Mouse (Mus musculus) kidney, postnatal 0 days (tissue): ENCODE results near the gene Wdr4. TPM values are rescaled to one million over a fixed set of nuclear protein-coding genes. Genes with fewer than 3 reads are reported as not detected.
A peak's percentile ranks its signal among the peaks of the same experiment; 100 is the strongest.

Source experiments
- ATAC-seq: fragments of 200-750 bp; cut with Nextera tagmentation; replicated peaks from 2 replicates; pipeline ENCODE4 v1.8.0; 2017; ENCODE audit warnings: low read depth, moderate number of reproducible peaks, moderate TSS enrichment, moderate library complexity; ENCODE audit not compliant: low FRiP score
- DNase-seq: peaks from one replicate; pipeline ENCODE4 v3.0.0-alpha.2; 2016; ENCODE audit warnings: low spot score
- H3K27ac ChIP-seq: fragments of 300-500 bp; sonication (generic); 2 replicates; pipeline ENCODE4 v1.5.1; 2014; ENCODE audit warnings: mild to moderate bottlenecking
- H3K27me3 ChIP-seq: fragments of 300-500 bp; sonication (generic); 2 replicates; pipeline ENCODE4 v1.6.1; 2014; ENCODE audit warnings: low read length, mixed read lengths; ENCODE audit not compliant: insufficient read depth
- H3K36me3 ChIP-seq: fragments of 300-500 bp; sonication (generic); 2 replicates; pipeline ENCODE4 v1.6.1; 2014; ENCODE audit warnings: low read length, mixed read lengths; ENCODE audit not compliant: insufficient read depth
- H3K4me1 ChIP-seq: fragments of 300-500 bp; sonication (generic); replicated peaks from 2 replicates; pipeline ENCODE4 v1.6.1; 2014; ENCODE audit warnings: antibody characterized with exemption, low read length, mixed read lengths; ENCODE audit not compliant: insufficient read depth
- H3K4me2 ChIP-seq: fragments of 300-500 bp; sonication (generic); 2 replicates; pipeline ENCODE4 v1.6.1; 2014; ENCODE audit warnings: mild to moderate bottlenecking, low read length, moderate library complexity, mixed read lengths
- H3K4me3 ChIP-seq: fragments of 300-500 bp; sonication (generic); replicated peaks from 2 replicates; pipeline ENCODE4 v1.5.1; 2014; ENCODE audit warnings: low read depth, low read length
- H3K9ac ChIP-seq: fragments of 300-500 bp; sonication (generic); 2 replicates; pipeline ENCODE4 v1.6.1; 2014; ENCODE audit warnings: low read depth, low read length
- H3K9me3 ChIP-seq: fragments of 300-500 bp; sonication (generic); replicated peaks from 2 replicates; pipeline ENCODE4 v1.6.1; 2016; ENCODE audit warnings: low read length, inconsistent platforms, mixed read lengths
- CTCF ChIP-seq: IDR thresholded peaks from 2 replicates; pipeline ENCODE4 v1.5.1; 2016; ENCODE audit warnings: antibody characterized with exemption, low read depth, mild to moderate bottlenecking, moderate library complexity
- WGBS: fragments of 180-500 bp; shearing (Covaris S2); extraction: QIAGEN DNeasy Blood & Tissue Kit; methylation state at CpG from one replicate; pipeline ENCODE4 v1.1.7; 2014; 5-methylcytosine and 5-hydroxymethylcytosine counted together
- polyA plus RNA-seq: library from polyadenylated mRNA; unstranded; fragments of >200 nt; fragmentation: Nextera tagmentation; extraction: Ambion mirVana; gene quantifications from 2 replicates; pipeline ENCODE4 v1.2.1, GENCODE M21; 2015

Gene Wdr4
- polyA plus RNA-seq, 1 experiment from 2014 or later: 25.9 TPM

GRCm38 (mm10) chr17:31456723-31457567, 62.8 kb downstream of the Wdr4 start:
- WGBS: 53% methylated on average over 18 of the region's 18 CpGs
- no peak overlapping the region for H3K4me3 ChIP-seq
- TF ChIP-seq CTCF: no peak
- H3K9ac ChIP-seq: no peak overlapping the region
- H3K4me1 ChIP-seq: no peaks in the 10 kb centered on the region
- H3K4me2 ChIP-seq: no peak overlapping the region
- peak; percentile 50; the same call in 1 of the 2 replicates for ATAC-seq
- H3K27ac ChIP-seq: no peak overlapping the region
- 0 out of 2 replicates have a peak, but pooled peaks cover 5% of the 10 kb centered on the region for H3K36me3 ChIP-seq
- DNase-seq: peak; percentile 61
- H3K27me3 ChIP-seq: no peaks in the 10 kb centered on the region
- no peaks in the 10 kb centered on the region for H3K9me3 ChIP-seq

- no peak for ATAC-seq
- no peaks in the 10 kb centered on the region for H3K9me3 ChIP-seq
- H3K4me1 ChIP-seq: no peaks in the 10 kb centered on the region
- no peak for TF ChIP-seq CTCF
- H3K36me3 ChIP-seq: 0 out of 2 replicates have a peak, but pooled peaks cover 5% of the 10 kb centered on the region
- WGBS: 91% methylated on average over 9 of the region's 9 CpGs
- H3K4me3 ChIP-seq: no peak overlapping the region
- DNase-seq: no peak
- no peak overlapping the region for H3K9ac ChIP-seq
- H3K4me2 ChIP-seq: no peak overlapping the region
- no peak overlapping the region for H3K27ac ChIP-seq
- H3K27me3 ChIP-seq: no peaks in the 10 kb centered on the region
Measured at GRCm38 (mm10) chr17:31454056-31454455, 65.7 kb downstream of the Wdr4 start.

- H3K4me1 ChIP-seq: no peaks in the 10 kb centered on the region
- no peak for TF ChIP-seq CTCF
- H3K36me3 ChIP-seq: 0 out of 2 replicates have a peak, but pooled peaks cover 5% of the 10 kb centered on the region
- no peak overlapping the region for H3K4me3 ChIP-seq
- no peaks in the 10 kb centered on the region for H3K27me3 ChIP-seq
- no peaks in the 10 kb centered on the region for H3K9me3 ChIP-seq
- 73% methylated on average over 3 of the region's 3 CpGs for WGBS
- no peak overlapping the region for H3K4me2 ChIP-seq
- H3K27ac ChIP-seq: no peak overlapping the region
- no peak overlapping the region for H3K9ac ChIP-seq
- no peak for ATAC-seq
- DNase-seq: no peak
Measured at GRCm38 (mm10) chr17:31453476-31453875, 66.3 kb downstream of the Wdr4 start.

GRCm38 (mm10) chr17:31452816-31453215, 67.0 kb downstream of the Wdr4 start:
- H3K9ac ChIP-seq: no peak overlapping the region
- no peaks in the 10 kb centered on the region for H3K4me1 ChIP-seq
- no peaks in the 10 kb centered on the region for H3K9me3 ChIP-seq
- no peak for ATAC-seq
- no peak for DNase-seq
- H3K27me3 ChIP-seq: no peaks in the 10 kb centered on the region
- H3K36me3 ChIP-seq: 0 out of 2 replicates have a peak, but pooled peaks cover 5% of the 10 kb centered on the region
- no peak overlapping the region for H3K4me3 ChIP-seq
- H3K27ac ChIP-seq: no peak overlapping the region
- TF ChIP-seq CTCF: no peak
- no peak overlapping the region for H3K4me2 ChIP-seq
- WGBS: 66% methylated on average over 2 of the region's 2 CpGs

- no peak overlapping the region for H3K9ac ChIP-seq
- H3K4me2 ChIP-seq: no peak overlapping the region
- H3K27ac ChIP-seq: peak overlapping the region; percentile 47; the same call in 1 of the 2 replicates
- H3K4me3 ChIP-seq: no peak overlapping the region
- TF ChIP-seq CTCF: no peak
- H3K36me3 ChIP-seq: no peaks in the 10 kb centered on the region; the same call in 1 of the 2 replicates
- H3K4me1 ChIP-seq: no peaks in the 10 kb centered on the region
- no peaks in the 10 kb centered on the region for H3K9me3 ChIP-seq
- H3K27me3 ChIP-seq: no peaks in the 10 kb centered on the region
- 45% methylated on average over 8 of the region's 8 CpGs for WGBS
- no peak for ATAC-seq
- no peak for DNase-seq
Measured at GRCm38 (mm10) chr17:31451179-31451708, 68.5 kb downstream of the Wdr4 start.

- H3K27me3 ChIP-seq: no peaks in the 10 kb centered on the region
- no peak for ATAC-seq
- no peak overlapping the region for H3K27ac ChIP-seq
- H3K36me3 ChIP-seq: no peaks in the 10 kb centered on the region; the same call in 1 of the 2 replicates
- H3K9ac ChIP-seq: no peak overlapping the region
- no peaks in the 10 kb centered on the region for H3K9me3 ChIP-seq
- H3K4me2 ChIP-seq: no peak overlapping the region
- DNase-seq: no peak
- H3K4me1 ChIP-seq: no peaks in the 10 kb centered on the region; the same call in 1 of the 2 replicates
- H3K4me3 ChIP-seq: no peak overlapping the region
- TF ChIP-seq CTCF: no peak
- WGBS: 84% methylated on average over 3 of the region's 3 CpGs
Measured at GRCm38 (mm10) chr17:31450206-31450605, 69.6 kb downstream of the Wdr4 start.
